Mouse (Mus musculus) neural tube, embryonic 15.5 days (tissue): ENCODE data around the gene Ddx31. TPM values are rescaled to one million over a fixed set of nuclear protein-coding genes. Genes with fewer than 3 reads are reported as not detected.

Experiments used
- ATAC-seq: fragments of 200-750 bp; cut with Nextera tagmentation; 2 replicates; pipeline ENCODE4 v1.8.0; 2017; ENCODE audit warnings: mild to moderate bottlenecking, moderate TSS enrichment, moderate library complexity; ENCODE audit not compliant: low FRiP score
- H3K27ac ChIP-seq: fragments of 300-500 bp; sonication (generic); replicated peaks from 2 replicates; pipeline ENCODE4 v1.5.1; 2015; ENCODE audit warnings: mild to moderate bottlenecking, inconsistent platforms
- H3K27me3 ChIP-seq: fragments of 300-500 bp; sonication (generic); replicated peaks from 2 replicates; pipeline ENCODE4 v1.6.1; 2015; ENCODE audit warnings: inconsistent platforms
- H3K36me3 ChIP-seq: fragments of 300-500 bp; sonication (generic); 2 replicates; pipeline ENCODE4 v1.6.1; 2015; ENCODE audit warnings: inconsistent platforms
- H3K4me1 ChIP-seq: fragments of 300-500 bp; sonication (generic); 2 replicates; pipeline ENCODE4 v1.6.1; 2015; ENCODE audit warnings: inconsistent platforms
- H3K4me2 ChIP-seq: fragments of 300-500 bp; sonication (generic); 2 replicates; pipeline ENCODE4 v1.6.1; 2015; ENCODE audit warnings: inconsistent platforms, mild to moderate bottlenecking, moderate library complexity
- H3K4me3 ChIP-seq: fragments of 300-500 bp; sonication (generic); replicated peaks from 2 replicates; pipeline ENCODE4 v1.5.1; 2015; ENCODE audit warnings: mild to moderate bottlenecking, inconsistent platforms
- H3K9ac ChIP-seq: fragments of 300-500 bp; sonication (generic); replicated peaks from 2 replicates; pipeline ENCODE4 v1.6.1; 2015; ENCODE audit warnings: mild to moderate bottlenecking, inconsistent platforms
- H3K9me3 ChIP-seq: fragments of 300-500 bp; sonication (generic); replicated peaks from 2 replicates; pipeline ENCODE4 v1.6.1; 2016; ENCODE audit warnings: inconsistent platforms
- WGBS: fragments of 180-500 bp; shearing (Covaris S2); methylation state at CpG from one replicate; pipeline ENCODE4 v1.1.7; 2015; ENCODE audit warnings: mixed read lengths; 5-methylcytosine and 5-hydroxymethylcytosine counted together
- polyA plus RNA-seq: library from polyadenylated mRNA; unstranded; fragments of >200 nt; fragmentation: Nextera tagmentation; extraction: Ambion mirVana; gene quantifications from 2 replicates; pipeline ENCODE4 v1.2.1, GENCODE M21; 2015

Ddx31 gene
- polyA plus RNA-seq, 1 experiment from 2014 or later = 11.0 TPM

- Histone ChIP-seq H3K4me2 (no peak overlapping the region), H3K9ac (no peak overlapping the region), H3K27me3 (no peaks in the 10 kb centered on the region), H3K9me3 (no peaks in the 10 kb centered on the region), H3K4me3 (no peak overlapping the region), H3K4me1 (0 out of 2 replicates have a peak, but pooled peaks cover 3% of the 10 kb centered on the region), H3K36me3 (peaks cover 37% of the 10 kb centered on the region), H3K27ac (no peak overlapping the region)
- no peak for ATAC-seq
- whole genome bisulfite sequencing = 88% methylated on average over 3 of the region's 3 CpGs
These were observed 41.1 kb downstream of the Ddx31 start for GRCm38 (mm10) chr2:28881275-28881674.

GRCm38 (mm10) chr2:28882047-28882446 lies 41.8 kb downstream of the Ddx31 start:
- Histone ChIP-seq H3K36me3 (peaks cover 34% of the 10 kb centered on the region), H3K9me3 (no peaks in the 10 kb centered on the region), H3K27me3 (no peaks in the 10 kb centered on the region), H3K27ac (no peak overlapping the region), H3K4me2 (no peak overlapping the region), H3K4me3 (no peak overlapping the region), H3K9ac (no peak overlapping the region), H3K4me1 (0 out of 2 replicates have a peak, but pooled peaks cover 3% of the 10 kb centered on the region)
- no peak for ATAC-seq
- WGBS = 89% methylated on average over 3 of the region's 3 CpGs

GRCm38 (mm10) chr2:28882826-28883485 lies 42.8 kb downstream of the Ddx31 start:
- Histone ChIP-seq H3K27ac (no peak overlapping the region), H3K4me1 (0 out of 2 replicates have a peak, but pooled peaks cover 3% of the 10 kb centered on the region), H3K4me3 (no peak overlapping the region), H3K9me3 (no peaks in the 10 kb centered on the region), H3K27me3 (no peaks in the 10 kb centered on the region), H3K36me3 (peaks cover 33% of the 10 kb centered on the region), H3K9ac (no peak overlapping the region), H3K4me2 (no peak overlapping the region)
- no peak for ATAC-seq
- WGBS = 58% methylated on average over 6 of the region's 6 CpGs

- Histone ChIP-seq H3K9me3 (no peaks in the 10 kb centered on the region), H3K4me2 (no peak overlapping the region), H3K4me3 (no peak overlapping the region), H3K4me1 (0 out of 2 replicates have a peak, but pooled peaks cover 3% of the 10 kb centered on the region), H3K27me3 (no peaks in the 10 kb centered on the region), H3K27ac (no peak overlapping the region), H3K36me3 (peaks cover 47% of the 10 kb centered on the region), H3K9ac (no peak overlapping the region)
- no peak for ATAC-seq
- WGBS = 75% methylated on average over 4 of the region's 4 CpGs
These were observed 44.7 kb downstream of the Ddx31 start for GRCm38 (mm10) chr2:28884914-28885313.

GRCm38 (mm10) chr2:28892796-28893195 lies 52.6 kb downstream of the Ddx31 start:
- Histone ChIP-seq H3K27ac (no peak overlapping the region), H3K36me3 (peaks cover 69% of the 10 kb centered on the region)
- WGBS = 3% methylated on average over 1 of the region's 1 CpGs

GRCm38 (mm10) chr2:28893526-28893925 lies 53.3 kb downstream of the Ddx31 start:
- Histone ChIP-seq H3K9me3 (no peaks in the 10 kb centered on the region), H3K4me3 (no peak overlapping the region), H3K27me3 (no peaks in the 10 kb centered on the region), H3K4me1 (no peaks in the 10 kb centered on the region), H3K9ac (no peak overlapping the region), H3K4me2 (no peak overlapping the region), H3K27ac (no peak overlapping the region), H3K36me3 (peaks cover 66% of the 10 kb centered on the region)
- WGBS = 39% methylated on average over 6 of the region's 6 CpGs
- ATAC-seq = no peak

More at GRCm38 (mm10) chr2:28892796-28893195, 52.6 kb downstream of the Ddx31 start:
- H3K9me3 ChIP-seq = no peaks in the 10 kb centered on the region
- H3K9ac ChIP-seq = no peak overlapping the region
- no peak overlapping the region for H3K4me3 ChIP-seq
- no peak for ATAC-seq
- no peak overlapping the region for H3K4me2 ChIP-seq
- H3K4me1 ChIP-seq = no peaks in the 10 kb centered on the region
- no peaks in the 10 kb centered on the region for H3K27me3 ChIP-seq

- no peak overlapping the region for H3K27ac ChIP-seq
- H3K27me3 ChIP-seq = no peaks in the 10 kb centered on the region
- ATAC-seq = no peak
- H3K4me2 ChIP-seq = no peak overlapping the region
- no peaks in the 10 kb centered on the region for H3K4me1 ChIP-seq
- H3K4me3 ChIP-seq = no peak overlapping the region
- H3K36me3 ChIP-seq = peaks cover 54% of the 10 kb centered on the region
- no peak overlapping the region for H3K9ac ChIP-seq
- 87% methylated on average over 7 of the region's 7 CpGs for WGBS
- no peaks in the 10 kb centered on the region for H3K9me3 ChIP-seq
These were observed 55.7 kb downstream of the Ddx31 start for GRCm38 (mm10) chr2:28895876-28896275.

GRCm38 (mm10) chr2:28897340-28897899 lies 57.2 kb downstream of the Ddx31 start:
- H3K4me3 ChIP-seq = no peak overlapping the region
- no peaks in the 10 kb centered on the region for H3K9me3 ChIP-seq
- no peak for ATAC-seq
- no peak overlapping the region for H3K9ac ChIP-seq
- H3K4me2 ChIP-seq = no peak overlapping the region
- no peak overlapping the region for H3K27ac ChIP-seq
- H3K27me3 ChIP-seq = peaks cover 2% of the 10 kb centered on the region; the same call in 1 of the 2 replicates
- peaks cover 51% of the 10 kb centered on the region for H3K36me3 ChIP-seq
- no peaks in the 10 kb centered on the region for H3K4me1 ChIP-seq
- WGBS = 91% methylated on average over 4 of the region's 4 CpGs

GRCm38 (mm10) chr2:28902291-28902690 lies 62.1 kb downstream of the Ddx31 start:
- Histone ChIP-seq H3K9me3 (no peaks in the 10 kb centered on the region), H3K4me3 (no peak overlapping the region), H3K36me3 (peaks cover 14% of the 10 kb centered on the region), H3K4me1 (no peaks in the 10 kb centered on the region), H3K27me3 (peaks cover 47% of the 10 kb centered on the region), H3K27ac (no peak overlapping the region), H3K4me2 (no peak overlapping the region), H3K9ac (no peak overlapping the region)
- 83% methylated on average over 8 of the region's 8 CpGs for WGBS
- ATAC-seq = no peak

- Histone ChIP-seq H3K9ac (no peak overlapping the region), H3K27me3 (peaks cover 63% of the 10 kb centered on the region), H3K4me2 (no peak overlapping the region), H3K4me3 (no peak overlapping the region), H3K9me3 (no peaks in the 10 kb centered on the region), H3K27ac (no peak overlapping the region), H3K36me3 (peaks cover 6% of the 10 kb centered on the region), H3K4me1 (peaks cover 12% of the 10 kb centered on the region)
- no peak for ATAC-seq
- 84% methylated on average over 5 of the region's 5 CpGs for WGBS
These were observed 63.7 kb downstream of the Ddx31 start for GRCm38 (mm10) chr2:28903871-28904270.

- Histone ChIP-seq H3K27me3 (peaks cover 72% of the 10 kb centered on the region), H3K36me3 (peaks cover 6% of the 10 kb centered on the region), H3K9me3 (no peaks in the 10 kb centered on the region), H3K4me1 (peaks cover 20% of the 10 kb centered on the region), H3K9ac (no peak overlapping the region), H3K4me2 (no peak overlapping the region), H3K27ac (no peak overlapping the region), H3K4me3 (no peak overlapping the region)
- ATAC-seq = no peak
- WGBS = 76% methylated on average over 9 of the region's 9 CpGs
These were observed 64.6 kb downstream of the Ddx31 start for GRCm38 (mm10) chr2:28904786-28905185.

- H3K27ac ChIP-seq = no peak overlapping the region
- H3K27me3 ChIP-seq = peaks cover 80% of the 10 kb centered on the region
- WGBS = 32% methylated on average over 4 of the region's 4 CpGs
These were observed 65.4 kb downstream of the Ddx31 start for GRCm38 (mm10) chr2:28905561-28905960.

More at GRCm38 (mm10) chr2:28905561-28905960, 65.4 kb downstream of the Ddx31 start:
- Histone ChIP-seq H3K4me3 (no peak overlapping the region), H3K9ac (no peak overlapping the region), H3K4me2 (no peak overlapping the region), H3K9me3 (no peaks in the 10 kb centered on the region), H3K4me1 (peaks cover 20% of the 10 kb centered on the region), H3K36me3 (no peaks in the 10 kb centered on the region; the same call in 1 of the 2 replicates)
- no peak for ATAC-seq
